Mouse (Mus musculus): ENCODE results near the gene Cd5l. TPM values are rescaled to one million over a fixed set of nuclear protein-coding genes. Genes with fewer than 3 reads are reported as not detected.
"Not testable (repeated sequence)": the region's sequence is repeated elsewhere in the genome, so short reads cannot be mapped to it uniquely, and the experiment has no call there.

The Cd5l gene
- polyA plus RNA-seq, 1 experiment = 1.6 TPM

GRCm38 (mm10) chr3:87377719-87378118, 20.0 kb downstream of the Cd5l start:
- H3K36me3 ChIP-seq (ENCODE audit: control insufficient read depth, insufficient read depth, low read length) = no peaks in the 10 kb centered on the region
- H3K4me3 ChIP-seq (ENCODE audit: control insufficient read depth, insufficient read depth, low read length) = no peak overlapping the region
- WGBS = 32% methylated on average over 6 of the region's 6 CpGs
- no peak for TF ChIP-seq CTCF (IDR thresholded peaks at IDR 0.05; ENCODE audit: borderline replicate concordance, control insufficient read depth, extremely low read depth, insufficient read depth, low read length, poor library complexity)
- TF ChIP-seq POLR2A (IDR thresholded peaks at IDR 0.05; ENCODE audit: control insufficient read depth, extremely low read depth, insufficient read depth, low read length, poor library complexity) = no peak
- H3K27me3 ChIP-seq (ENCODE audit: control insufficient read depth, insufficient read depth, low read length) = no peaks in the 10 kb centered on the region
- no peak for DNase-seq
- H3K4me1 ChIP-seq (replicated peaks; ENCODE audit: control insufficient read depth, insufficient read depth, low read length) = peaks cover 6% of the 10 kb centered on the region
- H3K27ac ChIP-seq (ENCODE audit: control insufficient read depth, insufficient read depth, low read length) = no peak overlapping the region

- H3K36me3 ChIP-seq (ENCODE audit: control insufficient read depth, insufficient read depth, low read length); H3K27ac ChIP-seq (ENCODE audit: control insufficient read depth, insufficient read depth, low read length); DNase-seq; H3K27me3 ChIP-seq (ENCODE audit: control insufficient read depth, insufficient read depth, low read length); H3K4me1 ChIP-seq (replicated peaks; ENCODE audit: control insufficient read depth, insufficient read depth, low read length); H3K4me3 ChIP-seq (ENCODE audit: control insufficient read depth, insufficient read depth, low read length): not testable (repeated sequence)
- WGBS = 92% methylated on average over 2 of the region's 2 CpGs
These were observed 22.1 kb downstream of the Cd5l start for GRCm38 (mm10) chr3:87379641-87380315.

- H3K27me3 ChIP-seq (ENCODE audit: control insufficient read depth, insufficient read depth, low read length) = no peaks in the 10 kb centered on the region
- H3K36me3 ChIP-seq (ENCODE audit: control insufficient read depth, insufficient read depth, low read length) = no peaks in the 10 kb centered on the region
- no peak overlapping the region for H3K27ac ChIP-seq (ENCODE audit: control insufficient read depth, insufficient read depth, low read length)
- H3K4me3 ChIP-seq (ENCODE audit: control insufficient read depth, insufficient read depth, low read length) = no peak overlapping the region
- 28% methylated on average over 7 of the region's 7 CpGs for WGBS
- DNase-seq = no peak
- H3K4me1 ChIP-seq (replicated peaks; ENCODE audit: control insufficient read depth, insufficient read depth, low read length) = 0 out of 2 replicates have a peak, but pooled peaks cover 3% of the 10 kb centered on the region
- TF ChIP-seq POLR2A (IDR thresholded peaks at IDR 0.05; ENCODE audit: control insufficient read depth, extremely low read depth, insufficient read depth, low read length, poor library complexity) (no peak), CTCF (IDR thresholded peaks at IDR 0.05; ENCODE audit: borderline replicate concordance, control insufficient read depth, extremely low read depth, insufficient read depth, low read length, poor library complexity) (no peak)
These were observed 24.4 kb downstream of the Cd5l start for GRCm38 (mm10) chr3:87381806-87382712.

GRCm38 (mm10) chr3:87383308-87383707, 25.6 kb downstream of the Cd5l start:
- no peak for DNase-seq
- TF ChIP-seq CTCF (IDR thresholded peaks at IDR 0.05; ENCODE audit: borderline replicate concordance, control insufficient read depth, extremely low read depth, insufficient read depth, low read length, poor library complexity) (no peak), POLR2A (IDR thresholded peaks at IDR 0.05; ENCODE audit: control insufficient read depth, extremely low read depth, insufficient read depth, low read length, poor library complexity) (no peak)
- H3K4me1 ChIP-seq (replicated peaks; ENCODE audit: control insufficient read depth, insufficient read depth, low read length) = no peaks in the 10 kb centered on the region
- H3K36me3 ChIP-seq (ENCODE audit: control insufficient read depth, insufficient read depth, low read length) = no peaks in the 10 kb centered on the region
- no peak overlapping the region for H3K27ac ChIP-seq (ENCODE audit: control insufficient read depth, insufficient read depth, low read length)
- no peak overlapping the region for H3K4me3 ChIP-seq (ENCODE audit: control insufficient read depth, insufficient read depth, low read length)
- WGBS = 75% methylated on average over 3 of the region's 3 CpGs
- no peaks in the 10 kb centered on the region for H3K27me3 ChIP-seq (ENCODE audit: control insufficient read depth, insufficient read depth, low read length)

- Histone ChIP-seq H3K27ac (ENCODE audit: control insufficient read depth, insufficient read depth, low read length) (no peak overlapping the region), H3K4me1 (replicated peaks; ENCODE audit: control insufficient read depth, insufficient read depth, low read length) (no peaks in the 10 kb centered on the region), H3K4me3 (ENCODE audit: control insufficient read depth, insufficient read depth, low read length) (no peak overlapping the region), H3K36me3 (ENCODE audit: control insufficient read depth, insufficient read depth, low read length) (no peaks in the 10 kb centered on the region), H3K27me3 (ENCODE audit: control insufficient read depth, insufficient read depth, low read length) (no peaks in the 10 kb centered on the region)
- WGBS = 88% methylated on average over 9 of the region's 9 CpGs
- TF ChIP-seq POLR2A (IDR thresholded peaks at IDR 0.05; ENCODE audit: control insufficient read depth, extremely low read depth, insufficient read depth, low read length, poor library complexity) (no peak), CTCF (IDR thresholded peaks at IDR 0.05; ENCODE audit: borderline replicate concordance, control insufficient read depth, extremely low read depth, insufficient read depth, low read length, poor library complexity) (no peak)
- no peak for DNase-seq
These were observed 27.4 kb downstream of the Cd5l start for GRCm38 (mm10) chr3:87385105-87385504.

GRCm38 (mm10) chr3:87390935-87391334, 33.3 kb downstream of the Cd5l start:
- TF ChIP-seq POLR2A (IDR thresholded peaks at IDR 0.05; ENCODE audit: control insufficient read depth, extremely low read depth, insufficient read depth, low read length, poor library complexity) (no peak), CTCF (IDR thresholded peaks at IDR 0.05; ENCODE audit: borderline replicate concordance, control insufficient read depth, extremely low read depth, insufficient read depth, low read length, poor library complexity) (no peak)
- Histone ChIP-seq H3K36me3 (ENCODE audit: control insufficient read depth, insufficient read depth, low read length) (no peaks in the 10 kb centered on the region), H3K4me1 (replicated peaks; ENCODE audit: control insufficient read depth, insufficient read depth, low read length) (no peaks in the 10 kb centered on the region), H3K27ac (ENCODE audit: control insufficient read depth, insufficient read depth, low read length) (no peak overlapping the region), H3K4me3 (ENCODE audit: control insufficient read depth, insufficient read depth, low read length) (no peak overlapping the region), H3K27me3 (ENCODE audit: control insufficient read depth, insufficient read depth, low read length) (no peaks in the 10 kb centered on the region)
- DNase-seq = no peak
- 91% methylated on average over 1 of the region's 1 CpGs for WGBS
